Mouse (Mus musculus) naive thymus-derived CD4-positive, alpha-beta T cell, adult 5 months (primary cell): ENCODE measurements around the gene Tas2r134. TPM values are rescaled to one million over a fixed set of nuclear protein-coding genes. Genes with fewer than 3 reads are reported as not detected.

ENCODE experiments used
- polyA plus RNA-seq: library from polyadenylated mRNA; unstranded; fragments of 100-300 nt; shearing (Covaris generic); gene quantifications from one replicate; pipeline ENCODE4 v1.2.1, GENCODE M21; 2017

Tas2r134 gene
- not detected for polyA plus RNA-seq

DNA sequence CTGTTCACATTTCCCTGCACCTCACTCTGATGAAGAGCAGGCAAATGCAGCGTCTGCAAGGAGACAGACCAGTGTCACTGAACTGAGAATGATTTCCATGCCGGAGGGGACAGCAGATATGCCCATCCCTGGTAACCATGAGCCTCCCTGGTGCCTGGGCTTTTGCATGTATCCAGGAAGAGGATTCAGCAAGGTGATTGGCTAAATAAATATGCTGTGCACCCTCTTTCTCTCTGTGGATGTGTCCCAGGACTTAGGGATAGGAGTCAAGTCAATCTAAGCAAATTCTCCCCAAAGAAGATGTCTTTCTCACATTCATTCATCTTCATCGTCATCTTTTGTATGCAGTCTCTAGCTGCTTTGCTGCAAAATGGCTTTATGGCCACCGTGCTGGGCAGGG is at the start of gene Tas2r134:
TSS of gene Tas2r134 (plus strand) at position 301 of the 400 bp plus-strand sequence.

